Mouse (Mus musculus) stomach, postnatal 0 days (tissue): ENCODE measurements at regions not wholly inside any gene's neighbourhood (a gene's known extent, or its start where the extent isn't known, plus 50 kb on each side); places are given as distances from the start of the nearest gene placed in this dataset.

Source experiments
- CTCF ChIP-seq: IDR thresholded peaks from 2 replicates; pipeline ENCODE4 v1.5.1; 2016; ENCODE audit warnings: antibody characterized with exemption, low read depth, mild to moderate bottlenecking, moderate library complexity
- EP300 ChIP-seq: optimal IDR thresholded peaks from 2 replicates; pipeline ENCODE3; 2016; ENCODE audit warnings: antibody characterized with exemption

- TF ChIP-seq CTCF (no peak), EP300 (no peak)
Observed at GRCm38 (mm10) chr7:136137831-136138602, 421.9 kb upstream of the Mki67 start.
